Mouse (Mus musculus): ENCODE results near the gene Cherp.

DNA sequence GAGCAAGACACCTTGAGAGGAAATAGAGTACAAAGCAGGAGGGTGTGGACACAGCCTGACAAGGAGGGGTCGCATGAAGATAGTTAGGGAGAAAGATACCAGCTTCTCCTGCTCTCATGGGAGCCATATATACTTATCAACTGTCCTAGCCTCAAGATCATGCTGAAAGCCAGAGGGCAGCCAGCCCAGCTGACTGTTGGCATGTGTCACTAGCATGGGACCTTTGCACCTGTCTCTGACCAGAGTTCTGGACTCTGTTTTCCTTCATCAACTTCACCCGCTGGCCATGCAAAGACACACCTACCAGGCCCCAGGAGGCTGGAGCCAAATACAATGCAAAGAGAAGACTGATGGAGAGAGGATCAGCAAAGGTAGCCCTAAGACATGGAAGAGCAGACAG lies 5.8 kb downstream of the Cherp start:
- no peak for TF ChIP-seq CTCF (IDR thresholded peaks at IDR 0.05; ENCODE audit: control insufficient read depth, insufficient read depth, insufficient replicate concordance, low read depth, low read length)
- TF ChIP-seq POLR2A (IDR thresholded peaks at IDR 0.05; ENCODE audit: control insufficient read depth, low read depth, low read length): no peak

All from testis, adult 2 months (tissue).